Mouse (Mus musculus) cerebellum, postnatal 36 days (tissue): Measurements from ENCODE around the gene Mitf.

Source experiments
- DNase-seq, 2 experiments: peaks; one replicate each; pipeline ENCODE4 v3.0.0; 2021 to 2022; ENCODE audit warnings: mixed read lengths in 2 of 2

Mitf gene

DNA sequence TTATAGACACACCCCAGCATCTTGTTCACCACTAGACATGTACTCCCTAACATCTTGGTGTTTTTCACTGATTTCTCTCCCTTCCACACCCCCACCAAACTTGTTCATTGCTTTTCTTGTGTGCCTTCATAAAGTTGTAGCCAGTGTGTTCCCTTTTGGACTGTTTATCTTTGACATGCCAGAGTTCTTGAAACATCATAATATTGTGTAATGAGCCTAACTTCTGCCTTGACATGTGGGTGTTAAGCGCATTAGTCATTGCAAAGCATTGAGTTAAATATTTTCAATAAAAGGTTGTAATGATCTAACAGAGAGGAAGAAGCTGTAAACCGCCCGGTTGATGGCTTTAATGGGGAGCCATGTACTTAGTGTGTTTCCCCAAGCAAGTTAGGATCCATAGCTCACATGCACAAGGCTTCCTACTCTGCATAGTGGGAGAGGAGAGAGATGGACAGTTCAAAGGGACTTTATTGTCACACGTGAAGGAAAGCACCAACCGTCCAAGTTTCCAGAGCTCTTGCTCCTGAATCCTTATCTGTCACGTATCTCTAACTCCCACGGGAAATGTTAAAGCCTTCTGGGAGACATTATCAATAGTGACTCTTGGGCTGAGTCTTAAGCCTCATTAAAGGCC is 19.9 kb downstream of the Mitf start:
- no peak for DNase-seq

DNA sequence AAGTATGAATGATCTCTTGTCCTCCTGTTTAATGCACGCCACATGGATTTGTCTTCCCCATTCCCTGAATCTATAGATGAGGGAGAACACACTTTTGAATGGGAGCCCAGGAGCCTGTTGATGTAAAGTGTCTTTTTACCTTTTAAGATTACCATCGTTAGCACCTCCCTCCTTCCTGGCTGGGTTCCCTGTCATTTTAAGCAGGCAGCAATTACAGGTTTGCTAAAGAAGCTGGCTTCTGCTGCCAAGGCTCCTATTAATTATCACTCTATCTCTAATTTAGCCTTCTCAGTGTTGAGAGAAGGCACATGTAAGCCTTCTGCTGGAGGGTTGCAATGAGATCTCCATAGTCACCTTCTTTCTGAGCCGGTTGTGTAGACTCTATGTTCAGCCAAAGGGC is 21.2 kb downstream of the Mitf start:
- DNase-seq: no peak

DNA sequence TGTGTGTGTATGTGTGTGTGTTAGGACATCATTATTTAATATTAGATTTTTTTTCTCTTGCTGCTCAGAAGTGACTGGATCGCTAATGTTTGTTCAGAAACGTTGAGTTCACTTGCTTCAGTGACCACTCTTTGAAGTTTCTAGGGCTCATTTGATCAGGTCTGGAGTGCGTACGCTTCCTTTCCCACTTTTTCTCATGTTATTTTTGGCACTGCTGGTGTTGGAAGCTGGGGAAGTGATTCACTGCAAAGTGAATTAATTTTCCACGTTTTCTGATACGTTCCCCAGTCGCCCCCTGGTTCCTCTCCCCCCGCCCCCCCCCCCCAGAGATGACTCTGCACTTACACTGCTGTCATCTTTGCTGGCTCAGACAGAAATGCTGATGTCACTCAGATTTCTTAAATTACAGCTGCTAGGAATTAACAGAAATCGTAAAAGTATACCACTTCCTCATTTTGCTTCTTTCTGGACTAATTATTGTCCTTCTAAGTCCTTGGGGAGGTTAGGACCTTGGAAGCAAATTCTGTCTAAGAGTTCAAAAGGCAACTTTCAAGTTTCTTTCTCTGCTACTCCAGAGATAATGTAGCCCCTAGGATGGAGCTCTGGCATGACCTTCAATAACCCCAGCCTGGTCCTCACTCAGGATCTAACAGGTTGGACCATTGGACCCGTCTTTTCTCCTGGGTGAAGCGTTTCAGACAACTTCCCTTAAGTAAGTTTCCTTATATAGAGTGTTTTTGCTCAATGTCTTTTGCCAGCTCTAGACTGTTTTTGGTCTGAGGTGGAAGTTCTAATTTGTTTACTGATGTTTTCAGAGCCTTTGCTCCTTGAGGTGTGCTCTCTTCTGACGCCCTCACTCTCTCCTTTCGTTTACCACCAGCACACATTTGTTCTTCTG is 22.2 kb downstream of the Mitf start:
- DNase-seq: no peak

DNA sequence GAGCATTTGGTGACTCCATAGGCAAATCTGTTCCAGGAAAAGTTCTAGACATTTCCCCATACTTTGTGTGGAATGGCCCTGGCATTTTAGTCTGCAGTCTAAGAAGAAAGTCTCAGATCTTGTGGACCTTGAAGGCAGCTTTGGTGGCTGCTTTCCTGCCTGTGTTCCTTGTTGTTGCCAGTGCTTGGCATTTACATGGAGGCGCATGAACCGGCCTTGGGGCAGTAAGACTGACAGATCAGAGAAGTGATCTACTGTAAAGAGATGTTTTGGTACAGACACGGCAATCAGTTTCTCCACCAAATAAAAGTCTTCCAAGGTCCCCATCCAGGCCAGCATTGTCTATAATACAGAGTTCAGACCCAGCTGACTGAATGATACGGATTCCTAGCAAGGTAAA is 25.6 kb downstream of the Mitf start:
- DNase-seq: no peak

DNA sequence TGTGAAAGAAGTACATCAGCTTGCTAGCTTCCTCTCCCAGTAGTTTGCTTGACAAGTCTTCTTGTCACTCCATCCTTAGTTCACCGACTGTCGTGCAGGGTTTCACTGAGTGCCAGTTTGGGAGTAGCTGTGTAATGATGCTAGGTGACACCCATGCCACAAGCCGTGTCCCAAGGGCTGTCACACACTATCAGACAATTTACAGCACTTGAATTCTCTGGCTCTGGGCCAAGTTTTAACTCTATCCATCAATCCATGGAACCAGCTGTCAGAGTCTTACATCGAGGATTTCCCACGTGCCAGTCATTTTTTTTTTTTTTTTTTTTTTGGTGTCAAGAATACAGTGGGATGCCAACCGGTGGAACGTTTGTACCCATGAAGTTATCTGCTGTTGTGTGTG is 29.3 kb downstream of the Mitf start:
- DNase-seq: no peak

DNA sequence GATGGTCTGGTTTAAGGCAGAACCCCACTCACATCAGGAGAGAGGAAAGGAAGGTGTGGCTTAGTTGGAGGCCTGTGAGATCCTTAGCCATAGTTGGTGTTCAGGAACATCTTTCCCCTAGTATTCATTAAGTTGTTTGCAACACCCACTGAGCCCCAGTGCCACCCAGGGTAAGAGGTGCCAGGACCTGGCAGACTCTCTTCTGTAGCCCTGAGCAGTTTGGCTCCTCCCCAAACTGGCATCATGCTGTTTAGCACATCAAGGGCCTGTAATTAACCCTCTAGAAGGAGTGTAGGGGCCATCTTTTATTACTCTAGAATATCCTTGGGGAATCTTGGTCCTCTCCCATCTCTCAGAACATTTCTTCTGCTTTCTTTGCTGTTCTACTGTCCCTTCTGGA is 30.9 kb downstream of the Mitf start:
- DNase-seq: peak; percentile 22

DNA sequence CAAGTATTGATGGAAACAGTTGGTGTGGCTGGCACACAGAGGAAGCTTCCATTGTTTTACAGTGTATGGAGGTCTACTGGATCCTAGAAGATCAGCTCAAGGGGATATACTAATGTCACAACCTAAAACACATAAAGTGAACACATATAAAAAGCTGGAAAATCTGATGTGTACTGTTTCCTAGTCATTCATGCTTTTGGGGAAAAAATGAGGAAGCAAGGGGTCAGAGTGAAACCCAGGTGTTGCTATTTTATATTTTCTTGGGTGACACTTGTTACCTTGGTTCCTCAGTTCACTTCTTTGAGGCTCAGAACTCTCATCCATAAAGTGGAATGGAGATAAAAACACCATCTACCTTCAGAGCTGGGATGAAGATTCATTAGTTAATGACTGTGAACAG is 32.7 kb downstream of the Mitf start:
- DNase-seq: no peak

DNA sequence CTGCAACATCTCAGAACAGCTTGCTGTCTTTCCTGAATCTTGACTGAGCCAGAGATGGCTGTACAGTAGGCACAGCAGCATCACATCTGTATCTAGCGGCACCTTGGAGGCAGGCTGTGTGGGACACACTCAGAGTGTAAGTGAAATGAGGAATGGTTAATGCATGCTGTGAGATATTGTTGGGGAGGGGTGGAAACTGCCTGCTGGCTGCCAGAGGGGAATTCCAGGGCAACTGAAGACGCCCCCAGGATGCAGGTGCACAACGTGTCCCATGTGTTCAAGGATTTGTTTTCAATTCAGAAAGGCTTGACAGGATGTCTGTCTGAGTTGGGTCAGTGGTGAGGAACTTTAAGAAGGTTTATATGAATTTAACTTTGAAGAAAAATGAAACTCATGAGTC is 37.3 kb downstream of the Mitf start:
- no peak for DNase-seq

DNA sequence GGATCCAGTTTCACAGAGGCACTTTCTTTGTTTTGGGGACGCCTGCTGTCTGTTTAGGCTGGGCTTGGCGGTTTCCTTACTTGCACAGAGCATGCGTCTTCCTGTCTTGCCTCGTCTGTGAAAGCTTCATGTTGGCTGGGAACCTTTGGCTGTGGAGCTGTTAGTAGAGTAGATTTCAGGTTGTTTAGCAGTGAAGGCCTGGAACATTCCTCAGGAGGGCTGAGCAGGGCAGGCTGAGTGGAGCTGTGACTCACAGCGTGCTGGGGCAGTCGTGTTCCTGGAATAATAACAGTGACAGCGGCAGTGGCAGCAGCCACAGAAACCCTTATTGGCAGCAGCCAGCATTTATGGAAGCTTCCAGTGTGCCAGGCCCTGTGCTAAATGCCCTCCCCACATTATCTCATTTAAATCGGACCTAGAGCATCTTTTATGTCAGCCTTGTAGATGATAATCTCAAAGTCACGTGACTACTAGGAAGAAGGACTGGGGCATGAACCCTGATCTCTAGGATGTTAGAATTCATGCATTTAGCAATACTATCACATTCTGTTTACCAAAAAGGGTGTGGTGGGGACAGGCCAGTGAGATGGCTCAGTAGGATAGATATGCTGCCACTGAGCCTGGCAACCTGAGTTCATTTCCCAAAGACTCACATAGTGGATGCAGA is 41.5 kb downstream of the Mitf start:
- DNase-seq: no peak

DNA sequence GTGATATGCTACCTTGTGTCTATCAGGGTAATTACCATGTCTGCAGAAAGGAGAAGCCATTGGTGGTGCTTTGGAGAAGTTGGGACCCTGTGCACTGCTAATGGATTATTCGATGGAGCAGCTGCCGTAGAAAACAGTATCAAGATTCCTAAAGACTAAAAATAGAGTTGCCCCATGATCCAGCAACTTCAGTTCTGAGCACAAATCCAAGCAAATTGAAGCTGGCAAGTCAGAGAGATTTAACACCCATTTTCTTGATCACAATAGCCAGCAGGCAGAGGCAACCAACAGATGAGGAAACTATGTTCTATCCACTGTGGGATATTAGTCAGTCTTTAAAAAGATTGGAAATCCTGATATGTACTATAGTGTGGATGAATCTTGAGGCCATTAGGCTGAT is 47.4 kb downstream of the Mitf start:
- no peak for DNase-seq

DNA sequence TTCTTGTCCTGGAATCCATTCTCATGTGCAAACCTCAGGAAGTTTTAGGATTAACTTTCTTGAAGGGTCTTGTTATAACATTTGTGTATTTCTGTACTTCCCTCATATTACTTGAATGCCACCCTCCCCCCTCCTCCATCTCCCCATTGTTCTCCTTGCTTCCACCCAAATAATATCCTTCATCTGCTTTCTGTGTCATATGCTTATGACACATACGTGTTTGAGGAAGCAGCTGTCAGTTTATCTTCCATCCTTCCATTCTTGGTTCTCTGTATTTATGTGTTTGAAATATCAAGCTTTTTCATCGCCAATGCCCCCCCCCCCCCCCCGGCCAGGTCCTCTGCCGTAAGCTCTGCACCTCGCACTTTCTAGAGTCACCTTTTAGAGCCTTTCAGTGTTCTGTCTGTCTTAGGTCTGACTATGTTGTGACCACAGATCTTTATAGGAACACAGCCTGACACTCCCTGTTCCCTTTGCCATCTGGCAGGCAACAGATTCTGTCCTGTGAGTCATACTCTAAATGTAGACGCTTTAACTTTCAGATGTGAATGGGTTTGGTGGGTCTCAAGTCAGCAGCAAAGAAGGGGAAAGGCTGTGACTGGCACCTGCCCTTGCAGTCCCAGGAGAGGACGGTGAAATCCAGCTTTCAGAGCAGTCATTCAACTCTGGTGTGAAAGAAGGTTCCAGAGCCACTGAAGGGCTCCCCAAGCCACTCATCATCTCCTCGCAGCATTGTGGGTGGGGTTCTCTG is 48.7 kb downstream of the Mitf start:
- DNase-seq: no peak

DNA sequence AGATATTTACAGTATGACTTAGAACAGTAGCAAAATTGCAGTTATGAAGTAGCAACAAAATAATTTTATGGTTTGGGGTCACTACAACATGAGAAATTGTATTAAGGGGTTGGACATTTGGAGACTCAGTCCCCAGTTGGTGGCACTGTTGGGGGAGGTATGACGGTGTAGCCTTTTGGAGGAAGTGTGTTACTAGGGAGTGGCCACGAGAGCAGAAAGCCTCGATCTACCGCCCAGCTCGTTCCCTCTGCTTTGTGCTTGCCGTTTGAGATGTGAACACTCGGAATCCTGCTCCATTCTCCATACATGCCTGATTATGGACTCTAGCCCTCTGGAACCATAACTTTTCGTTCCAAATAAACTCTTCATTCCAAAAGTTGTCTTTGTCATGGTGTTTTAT is 49.6 kb downstream of the Mitf start:
- no peak for DNase-seq

DNA sequence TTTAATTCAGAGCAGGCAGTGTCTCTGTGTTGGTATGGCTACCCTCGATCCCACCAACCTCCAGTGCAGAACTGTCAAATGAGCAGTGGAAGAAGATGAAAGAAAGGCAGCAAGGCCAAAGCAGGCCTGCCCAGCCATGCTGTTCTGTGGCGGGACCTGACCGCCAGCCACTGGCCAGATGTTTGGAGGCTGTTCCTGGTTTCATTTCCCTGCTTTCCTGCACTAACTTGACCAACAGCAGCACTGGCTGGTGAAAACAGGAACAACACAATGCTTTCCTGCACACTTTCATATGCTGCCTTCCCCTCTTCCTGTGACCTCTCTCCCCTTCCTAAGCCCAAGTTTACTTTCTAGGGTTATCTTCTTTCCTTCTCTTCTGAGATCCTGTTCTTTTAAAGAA is 50.8 kb downstream of the Mitf start:
- no peak for DNase-seq

DNA sequence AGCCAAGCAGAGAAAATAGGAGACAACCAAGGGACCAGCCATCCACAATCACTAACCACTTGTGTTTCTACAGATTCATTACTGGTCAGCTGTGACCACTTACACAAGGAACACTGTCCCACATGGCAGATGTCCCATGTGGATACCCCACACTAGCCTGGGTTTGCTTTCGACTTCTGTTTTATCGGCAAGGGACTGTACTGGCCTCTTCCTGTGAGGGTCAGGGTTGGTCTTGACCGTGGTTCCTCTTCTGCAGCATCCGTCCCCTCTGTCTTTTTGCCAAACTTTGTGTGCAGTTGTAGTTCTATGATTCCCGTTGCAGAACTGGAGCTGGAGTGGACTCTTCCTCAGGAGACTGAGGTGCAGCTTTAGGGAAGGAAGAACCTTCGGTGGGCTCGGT is 59.7 kb downstream of the Mitf start:
- no peak for DNase-seq

DNA sequence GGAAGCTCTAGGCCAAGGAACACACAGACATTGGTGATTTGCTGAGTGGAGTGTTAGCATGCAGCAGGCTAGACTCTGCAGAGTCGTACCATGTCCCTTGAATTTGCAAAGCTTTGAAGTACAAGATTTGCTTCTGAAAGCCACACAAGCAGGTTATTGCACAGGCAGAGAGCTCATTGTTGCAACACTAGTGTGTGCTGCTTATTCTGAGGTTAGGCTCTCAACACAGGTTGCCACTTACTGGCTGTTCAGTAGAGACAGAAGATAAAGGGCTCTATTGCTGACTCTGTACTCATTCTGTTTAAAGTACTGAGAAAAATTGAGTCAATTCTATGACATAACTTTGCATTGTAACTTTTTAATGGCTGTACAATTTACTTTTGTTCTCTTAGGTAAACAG is 61.2 kb downstream of the Mitf start:
- DNase-seq: no peak

DNA sequence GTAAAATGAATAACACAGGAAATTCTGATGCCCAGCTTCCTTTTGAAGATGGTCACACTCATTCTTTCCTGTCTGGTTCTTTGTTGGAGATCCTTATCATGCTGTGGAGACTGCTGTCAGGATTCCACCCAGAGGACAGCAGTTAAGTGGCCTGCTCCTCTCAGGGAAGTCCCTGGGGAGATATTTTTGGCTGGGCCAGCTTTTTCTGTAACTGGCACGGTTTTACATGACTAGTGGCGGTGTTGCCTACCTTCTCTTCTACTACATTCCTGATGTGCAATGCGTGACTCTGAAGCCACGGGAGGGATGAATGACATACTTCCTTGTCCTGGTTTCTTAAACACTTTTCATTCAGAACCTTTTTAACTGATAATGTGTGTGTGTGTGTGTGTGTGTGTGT is 63.1 kb downstream of the Mitf start:
- DNase-seq: no peak

DNA sequence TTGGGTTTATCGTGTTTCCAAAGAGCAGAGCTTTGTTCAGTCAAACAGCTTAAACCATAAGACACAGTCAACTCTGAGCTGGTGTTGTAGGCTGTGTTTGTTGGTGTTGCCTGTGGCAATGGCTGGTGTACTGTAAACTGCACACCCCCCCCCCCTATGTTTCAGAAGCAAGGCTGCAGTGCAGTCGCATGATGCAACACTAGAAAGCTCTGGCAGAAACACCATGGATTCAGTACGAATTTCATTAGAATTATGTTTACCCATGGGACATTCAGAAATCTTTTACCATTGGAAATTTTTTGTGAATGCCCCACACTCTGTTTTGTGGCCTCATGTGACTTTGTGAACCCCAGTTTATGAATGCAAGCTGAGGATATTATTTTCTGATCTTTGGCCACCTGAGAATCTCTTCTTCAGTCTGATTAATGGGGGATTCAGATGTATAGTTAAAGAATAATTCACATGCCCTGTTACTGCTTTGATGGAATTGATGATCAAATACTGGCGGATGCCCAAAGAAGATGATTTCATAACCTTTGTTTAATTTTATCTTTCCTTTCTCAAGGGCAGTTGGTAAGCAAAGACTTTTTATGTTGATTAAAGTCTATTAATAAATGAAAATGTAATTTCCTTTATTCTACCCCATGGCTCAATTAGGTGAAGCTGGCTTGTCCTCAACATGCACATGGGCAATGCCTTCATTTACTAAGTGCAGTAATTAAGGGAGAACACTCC is 64.6 kb downstream of the Mitf start:
- DNase-seq: no peak

DNA sequence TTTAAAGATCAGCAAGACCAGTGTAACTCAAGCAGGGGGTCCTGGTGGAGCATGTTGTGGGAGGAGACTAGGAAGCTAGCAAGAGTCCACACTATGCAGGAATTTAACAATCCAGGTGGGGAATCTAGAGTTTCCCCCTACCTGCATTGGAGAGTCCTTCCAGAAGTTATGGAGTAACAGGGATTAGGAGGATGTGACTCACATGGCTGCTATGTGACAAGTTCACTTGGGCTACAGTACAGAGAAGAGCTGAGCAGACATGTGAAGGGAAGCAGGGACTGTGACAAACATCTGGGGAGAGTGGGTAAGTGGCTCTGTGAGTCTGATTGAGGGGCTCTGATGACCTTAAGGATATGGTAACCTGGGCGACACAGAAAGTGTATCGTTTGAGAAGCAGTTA is 66.2 kb downstream of the Mitf start:
- DNase-seq: no peak

DNA sequence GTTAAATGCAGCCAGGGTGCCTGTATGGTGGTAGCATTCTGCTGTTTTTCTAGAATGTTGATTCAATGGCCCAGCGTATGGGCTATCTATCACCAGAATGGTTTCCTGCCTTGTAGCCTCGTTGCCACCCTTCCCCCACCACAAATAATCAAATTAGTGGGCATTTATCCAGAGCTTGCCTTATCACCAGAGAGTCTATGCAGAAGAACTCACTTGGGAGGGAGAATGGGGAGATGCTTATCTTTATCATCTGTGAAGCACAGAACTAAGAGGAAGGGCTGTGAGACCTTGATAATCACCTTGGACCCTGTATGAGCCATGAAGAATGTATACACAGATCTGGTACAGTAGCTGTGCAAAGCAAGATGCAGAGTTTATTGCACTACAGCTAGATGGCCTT is 70.1 kb downstream of the Mitf start:
- no peak for DNase-seq

DNA sequence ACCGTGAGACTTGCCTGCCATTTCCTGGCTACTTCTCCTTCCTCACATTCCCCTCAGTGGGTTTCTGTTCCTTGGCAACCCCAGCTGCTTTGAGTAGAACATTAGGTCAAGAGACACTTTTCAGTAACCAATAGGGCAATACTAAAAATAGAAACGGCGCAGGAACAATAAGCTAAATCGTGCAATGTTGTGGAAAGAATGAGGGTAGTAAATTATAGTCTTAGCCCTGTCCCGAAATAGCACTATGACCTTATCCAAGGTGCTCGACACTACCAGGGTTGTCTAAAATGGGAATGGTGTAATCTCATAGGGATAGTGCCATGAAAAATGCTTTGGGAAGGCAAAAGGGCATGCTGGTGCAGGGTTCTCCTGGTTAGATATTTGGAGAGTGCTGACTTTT is 70.6 kb downstream of the Mitf start:
- no peak for DNase-seq

DNA sequence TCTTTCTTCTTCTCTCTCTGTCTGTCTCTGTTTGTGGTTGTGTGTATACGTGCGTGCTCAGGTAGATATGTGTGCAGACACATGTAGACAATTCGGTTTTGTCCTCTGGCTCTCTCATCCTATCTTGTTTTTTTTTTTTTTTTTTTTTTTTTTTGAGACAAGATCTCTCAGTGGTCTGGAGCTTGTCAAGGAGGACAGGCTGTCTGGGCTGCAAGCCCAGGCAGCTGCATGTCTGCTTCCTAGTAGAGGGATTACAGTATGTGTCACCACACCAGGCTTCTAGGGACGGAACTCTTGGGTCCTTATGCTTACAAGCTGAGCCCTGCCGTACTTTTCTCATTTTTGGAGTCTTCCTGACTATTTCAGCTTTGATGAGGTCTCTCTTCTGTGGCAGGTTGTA is 73.5 kb downstream of the Mitf start:
- no peak for DNase-seq

DNA sequence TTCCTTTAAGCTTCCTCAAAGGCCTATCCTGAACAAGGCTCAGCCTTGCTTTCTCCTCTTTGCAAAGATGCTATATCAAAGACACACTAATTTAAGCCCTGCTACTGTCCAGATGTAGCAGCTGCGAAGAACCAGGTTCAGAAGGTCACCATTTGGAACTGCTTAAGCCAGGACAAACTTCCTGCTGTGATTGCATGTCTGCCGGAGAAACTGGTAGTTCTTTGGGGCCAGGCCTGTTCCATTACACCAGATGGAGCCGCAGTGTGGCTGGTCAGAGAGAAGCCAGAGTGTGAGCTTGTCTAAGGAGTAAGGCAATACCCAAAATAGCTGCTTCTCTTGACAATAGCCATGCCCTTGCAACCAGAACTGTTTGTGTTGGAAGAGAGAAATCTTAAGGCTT is 75.1 kb downstream of the Mitf start:
- DNase-seq: peak; percentile 60 to 70

DNA sequence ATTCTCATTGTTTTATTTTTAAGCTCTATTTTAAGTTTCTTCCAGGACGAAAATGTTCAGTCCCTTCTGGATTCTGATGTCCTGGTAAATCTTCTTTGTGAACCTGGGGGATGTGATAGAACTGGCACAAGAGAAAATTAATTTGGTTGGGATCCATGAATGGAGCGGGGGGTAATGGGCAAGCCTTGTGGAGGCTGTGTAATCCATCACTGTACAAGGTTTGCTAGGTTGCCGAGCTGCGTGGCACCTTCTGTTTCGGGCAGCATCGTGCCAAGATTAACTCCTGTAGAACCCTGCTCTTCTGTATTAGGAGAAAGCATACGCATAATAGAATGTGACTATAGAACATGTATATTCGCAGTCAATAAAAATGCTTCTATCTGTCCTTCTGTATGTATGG is 76.1 kb downstream of the Mitf start:
- DNase-seq: peak; percentile 64 to 69
